Mouse (Mus musculus): ENCODE measurements around the gene 1810043G02Rik. TPM values are rescaled to one million over a fixed set of nuclear protein-coding genes. Genes with fewer than 3 reads are reported as not detected.

Gene 1810043G02Rik
- polyA plus RNA-seq, 1 experiment, result 5.8 TPM

GRCm38 (mm10) chr10:77971191-77971590 lies 7.1 kb upstream of the 1810043G02Rik start:
- TF ChIP-seq CTCF (IDR thresholded peaks at IDR 0.05; ENCODE audit: control insufficient read depth, insufficient read depth, low read length) (no peak), POLR2A (IDR thresholded peaks at IDR 0.05; ENCODE audit: borderline replicate concordance, control insufficient read depth, low read depth, low read length) (no peak)
- H3K27ac ChIP-seq (ENCODE audit: control insufficient read depth, insufficient read depth, low read depth, low read length, poor library complexity), result peak overlapping the region; percentile 42
- H3K4me3 ChIP-seq (replicated peaks; ENCODE audit: control insufficient read depth, low read depth, low read length), result no peak overlapping the region
- H3K4me1 ChIP-seq (ENCODE audit: control insufficient read depth, insufficient read depth, low read length), result peaks cover 6% of the 10 kb centered on the region
- WGBS, result 6% methylated on average over 10 of the region's 10 CpGs

GRCm38 (mm10) chr10:77971709-77972553 lies 6.4 kb upstream of the 1810043G02Rik start:
- Histone ChIP-seq H3K4me1 (ENCODE audit: control insufficient read depth, insufficient read depth, low read length) (peaks cover 6% of the 10 kb centered on the region), H3K27ac (ENCODE audit: control insufficient read depth, insufficient read depth, low read depth, low read length, poor library complexity) (peak overlapping the region; percentile 42; the same call in 1 of the 2 replicates), H3K4me3 (replicated peaks; ENCODE audit: control insufficient read depth, low read depth, low read length) (no peak overlapping the region)
- no peak for TF ChIP-seq POLR2A (IDR thresholded peaks at IDR 0.05; ENCODE audit: borderline replicate concordance, control insufficient read depth, low read depth, low read length)
- TF ChIP-seq CTCF (IDR thresholded peaks at IDR 0.05; ENCODE audit: control insufficient read depth, insufficient read depth, low read length), result peak; percentile 50; the same call in 1 of the 2 replicates
- 38% methylated on average over 17 of the region's 17 CpGs for WGBS

- H3K4me3 ChIP-seq (replicated peaks; ENCODE audit: control insufficient read depth, low read depth, low read length), result no peak overlapping the region
- TF ChIP-seq CTCF (IDR thresholded peaks at IDR 0.05; ENCODE audit: control insufficient read depth, insufficient read depth, low read length), result no peak
- no peak for TF ChIP-seq POLR2A (IDR thresholded peaks at IDR 0.05; ENCODE audit: borderline replicate concordance, control insufficient read depth, low read depth, low read length)
- 22% methylated on average over 5 of the region's 5 CpGs for WGBS
- H3K4me1 ChIP-seq (ENCODE audit: control insufficient read depth, insufficient read depth, low read length), result peaks cover 7% of the 10 kb centered on the region
- H3K27ac ChIP-seq (ENCODE audit: control insufficient read depth, insufficient read depth, low read depth, low read length, poor library complexity), result no peak overlapping the region
Measured at GRCm38 (mm10) chr10:77974323-77974722, 4.0 kb upstream of the 1810043G02Rik start.

GRCm38 (mm10) chr10:77974811-77975210 lies 3.5 kb upstream of the 1810043G02Rik start:
- TF ChIP-seq POLR2A (IDR thresholded peaks at IDR 0.05; ENCODE audit: borderline replicate concordance, control insufficient read depth, low read depth, low read length) (no peak), CTCF (IDR thresholded peaks at IDR 0.05; ENCODE audit: control insufficient read depth, insufficient read depth, low read length) (no peak)
- Histone ChIP-seq H3K4me1 (ENCODE audit: control insufficient read depth, insufficient read depth, low read length) (peaks cover 7% of the 10 kb centered on the region), H3K27ac (ENCODE audit: control insufficient read depth, insufficient read depth, low read depth, low read length, poor library complexity) (no peak overlapping the region), H3K4me3 (replicated peaks; ENCODE audit: control insufficient read depth, low read depth, low read length) (no peak overlapping the region)
- 65% methylated on average over 5 of the region's 5 CpGs for WGBS

GRCm38 (mm10) chr10:77975653-77976052 lies 2.7 kb upstream of the 1810043G02Rik start:
- no peak overlapping the region for H3K4me3 ChIP-seq (replicated peaks; ENCODE audit: control insufficient read depth, low read depth, low read length)
- 56% methylated on average over 4 of the region's 4 CpGs for WGBS
- TF ChIP-seq CTCF (IDR thresholded peaks at IDR 0.05; ENCODE audit: control insufficient read depth, insufficient read depth, low read length) (no peak), POLR2A (IDR thresholded peaks at IDR 0.05; ENCODE audit: borderline replicate concordance, control insufficient read depth, low read depth, low read length) (no peak)
- H3K4me1 ChIP-seq (ENCODE audit: control insufficient read depth, insufficient read depth, low read length), result peaks cover 6% of the 10 kb centered on the region
- no peak overlapping the region for H3K27ac ChIP-seq (ENCODE audit: control insufficient read depth, insufficient read depth, low read depth, low read length, poor library complexity)

- no peak overlapping the region for H3K27ac ChIP-seq (ENCODE audit: control insufficient read depth, insufficient read depth, low read depth, low read length, poor library complexity)
- no peak overlapping the region for H3K4me3 ChIP-seq (replicated peaks; ENCODE audit: control insufficient read depth, low read depth, low read length)
- H3K4me1 ChIP-seq (ENCODE audit: control insufficient read depth, insufficient read depth, low read length), result peaks cover 6% of the 10 kb centered on the region
- TF ChIP-seq CTCF (IDR thresholded peaks at IDR 0.05; ENCODE audit: control insufficient read depth, insufficient read depth, low read length) (no peak), POLR2A (IDR thresholded peaks at IDR 0.05; ENCODE audit: borderline replicate concordance, control insufficient read depth, low read depth, low read length) (no peak)
- 71% methylated on average over 8 of the region's 8 CpGs for WGBS
Measured at GRCm38 (mm10) chr10:77976458-77977150, 1.7 kb upstream of the 1810043G02Rik start.

- Histone ChIP-seq H3K4me3 (replicated peaks; ENCODE audit: control insufficient read depth, low read depth, low read length) (no peak overlapping the region), H3K4me1 (ENCODE audit: control insufficient read depth, insufficient read depth, low read length) (no peaks in the 10 kb centered on the region), H3K27ac (ENCODE audit: control insufficient read depth, insufficient read depth, low read depth, low read length, poor library complexity) (no peak overlapping the region)
- TF ChIP-seq POLR2A (IDR thresholded peaks at IDR 0.05; ENCODE audit: borderline replicate concordance, control insufficient read depth, low read depth, low read length) (no peak), CTCF (IDR thresholded peaks at IDR 0.05; ENCODE audit: control insufficient read depth, insufficient read depth, low read length) (peak; percentile 86)
- 2% methylated on average over 4 of the region's 4 CpGs for WGBS
Measured at GRCm38 (mm10) chr10:77984660-77985059, 6.3 kb downstream of the 1810043G02Rik start.

GRCm38 (mm10) chr10:77985775-77986174 lies 7.5 kb downstream of the 1810043G02Rik start:
- H3K4me3 ChIP-seq (replicated peaks; ENCODE audit: control insufficient read depth, low read depth, low read length), result no peak overlapping the region
- no peaks in the 10 kb centered on the region for H3K4me1 ChIP-seq (ENCODE audit: control insufficient read depth, insufficient read depth, low read length)
- no peak overlapping the region for H3K27ac ChIP-seq (ENCODE audit: control insufficient read depth, insufficient read depth, low read depth, low read length, poor library complexity)
- no peak for TF ChIP-seq CTCF (IDR thresholded peaks at IDR 0.05; ENCODE audit: control insufficient read depth, insufficient read depth, low read length)
- no peak for TF ChIP-seq POLR2A (IDR thresholded peaks at IDR 0.05; ENCODE audit: borderline replicate concordance, control insufficient read depth, low read depth, low read length)
- WGBS, result 79% methylated on average over 5 of the region's 5 CpGs

Data from bone marrow, adult 2 months (tissue).